Mouse (Mus musculus) lung, postnatal 4 days (tissue): ENCODE results near the gene Carmil1.
A peak's percentile ranks its signal among the peaks of the same experiment; 100 is the strongest.
"Not testable (repeated sequence)": the region's sequence is repeated elsewhere in the genome, so short reads cannot be mapped to it uniquely, and the experiment has no call there.

Experiments
- DNase-seq, 2 experiments: peaks; one replicate each; pipeline ENCODE4 v3.0.0; 2021

The Carmil1 gene

GRCm38 (mm10) chr13:24146541-24146940 lies 134.1 kb downstream of the Carmil1 start:
- no peak for DNase-seq

GRCm38 (mm10) chr13:24144858-24145257 lies 135.7 kb downstream of the Carmil1 start:
- DNase-seq = no peak

GRCm38 (mm10) chr13:24144141-24144540 lies 136.5 kb downstream of the Carmil1 start:
- no peak for DNase-seq

- DNase-seq = no peak
Observed at GRCm38 (mm10) chr13:24136836-24137235, 143.8 kb downstream of the Carmil1 start.

GRCm38 (mm10) chr13:24135282-24136230 lies 145.0 kb downstream of the Carmil1 start:
- DNase-seq = no peak

- no peak for DNase-seq
Observed at GRCm38 (mm10) chr13:24132866-24133265, 147.7 kb downstream of the Carmil1 start.

- no peak for DNase-seq
Observed at GRCm38 (mm10) chr13:24131319-24131718, 149.3 kb downstream of the Carmil1 start.

- DNase-seq = no peak
Observed at GRCm38 (mm10) chr13:24130741-24131140, 149.9 kb downstream of the Carmil1 start.

- DNase-seq = no peak
Observed at GRCm38 (mm10) chr13:24128731-24129130, 151.9 kb downstream of the Carmil1 start.

- no peak for DNase-seq
Observed at GRCm38 (mm10) chr13:24125865-24126264, 154.7 kb downstream of the Carmil1 start.

- DNase-seq = peak in 1 of 2 experiments; percentile 11
Observed at GRCm38 (mm10) chr13:24117181-24117812, 163.3 kb downstream of the Carmil1 start.

- DNase-seq = peak; percentile 69 to 83
Observed at GRCm38 (mm10) chr13:24112689-24113348, 167.8 kb downstream of the Carmil1 start.

GRCm38 (mm10) chr13:24110329-24110728 lies 170.3 kb downstream of the Carmil1 start:
- no peak for DNase-seq

- DNase-seq = no peak
Observed at GRCm38 (mm10) chr13:24108282-24108681, 172.3 kb downstream of the Carmil1 start.

GRCm38 (mm10) chr13:24107058-24107457 lies 173.5 kb downstream of the Carmil1 start:
- no peak for DNase-seq

- no peak for DNase-seq
Observed at GRCm38 (mm10) chr13:24105838-24106237, 174.8 kb downstream of the Carmil1 start.

- no peak for DNase-seq
Observed at GRCm38 (mm10) chr13:24105340-24105669, 175.3 kb downstream of the Carmil1 start.

GRCm38 (mm10) chr13:24104611-24105339 lies 175.8 kb downstream of the Carmil1 start:
- not testable (repeated sequence) for DNase-seq

GRCm38 (mm10) chr13:24104016-24104415 lies 176.6 kb downstream of the Carmil1 start:
- DNase-seq = no peak

GRCm38 (mm10) chr13:24103152-24103551 lies 177.4 kb downstream of the Carmil1 start:
- DNase-seq = no peak

- DNase-seq = no peak
Observed at GRCm38 (mm10) chr13:24102256-24102655, 178.3 kb downstream of the Carmil1 start.
